Mouse (Mus musculus) heart, postnatal 0 days (tissue): ENCODE measurements around the gene Zzef1. TPM values are rescaled to one million over a fixed set of nuclear protein-coding genes. Genes with fewer than 3 reads are reported as not detected.
A peak's percentile ranks its signal among the peaks of the same experiment; 100 is the strongest.

ENCODE experiments used
- ATAC-seq: fragments of 200-750 bp; cut with Nextera tagmentation; 2 replicates; pipeline ENCODE4 v1.8.0; 2017; ENCODE audit warnings: low read depth, moderate number of reproducible peaks, moderate library complexity; ENCODE audit not compliant: insufficient read depth
- DNase-seq: peaks from one replicate; pipeline ENCODE4 v3.0.0-alpha.2; 2016; ENCODE audit warnings: low spot score
- H3K27ac ChIP-seq: fragments of 300-500 bp; sonication (generic); 2 replicates; pipeline ENCODE4 v1.5.1; 2014; ENCODE audit warnings: low read depth, mild to moderate bottlenecking
- H3K27me3 ChIP-seq: fragments of 300-500 bp; sonication (generic); 2 replicates; pipeline ENCODE4 v1.6.1; 2014; ENCODE audit warnings: low read length, mixed read lengths; ENCODE audit not compliant: control insufficient read depth, insufficient read depth
- H3K36me3 ChIP-seq: fragments of 300-500 bp; sonication (generic); replicated peaks from 2 replicates; pipeline ENCODE4 v1.6.1; 2014; ENCODE audit warnings: low read length, mixed read lengths; ENCODE audit not compliant: control insufficient read depth, insufficient read depth
- H3K4me1 ChIP-seq: fragments of 300-500 bp; sonication (generic); 2 replicates; pipeline ENCODE4 v1.6.1; 2014; ENCODE audit warnings: antibody characterized with exemption; ENCODE audit not compliant: control insufficient read depth, insufficient read depth
- H3K4me2 ChIP-seq: fragments of 300-500 bp; sonication (generic); 2 replicates; pipeline ENCODE4 v1.6.1; 2014; ENCODE audit warnings: low read depth, mild to moderate bottlenecking, low read length, moderate library complexity
- H3K4me3 ChIP-seq: fragments of 300-500 bp; sonication (generic); 2 replicates; pipeline ENCODE4 v1.5.1; 2014; ENCODE audit warnings: low read depth, low read length
- H3K9ac ChIP-seq: fragments of 300-500 bp; sonication (generic); replicated peaks from 2 replicates; pipeline ENCODE4 v1.6.1; 2014; ENCODE audit warnings: low read depth, low read length, mixed read lengths
- H3K9me3 ChIP-seq: fragments of 300-500 bp; sonication (generic); replicated peaks from 2 replicates; pipeline ENCODE4 v1.6.1; 2016; ENCODE audit warnings: low read length; ENCODE audit not compliant: control insufficient read depth
- CTCF ChIP-seq: IDR thresholded peaks from 2 replicates; pipeline ENCODE4 v1.5.1; 2016; ENCODE audit warnings: antibody characterized with exemption, control low read depth, low read depth
- EP300 ChIP-seq: IDR thresholded peaks from 2 replicates; pipeline ENCODE4 v1.6.1; 2016; ENCODE audit warnings: antibody characterized with exemption, low read depth
- WGBS: fragments of 180-500 bp; shearing (Covaris S2); extraction: QIAGEN DNeasy Blood & Tissue Kit; methylation state at CpG from one replicate; pipeline ENCODE4 v1.1.7; 2014; 5-methylcytosine and 5-hydroxymethylcytosine counted together
- polyA plus RNA-seq: library from polyadenylated mRNA; unstranded; fragments of >200 nt; fragmentation: Nextera tagmentation; extraction: Ambion mirVana; gene quantifications from 2 replicates; pipeline ENCODE4 v1.2.1, GENCODE M21; 2015
- total RNA-seq: library from RNA; depleted of rRNA; stranded (reverse); fragments of >200 nt; gene quantifications from 2 replicates; pipeline ENCODE4 v1.2.3, GENCODE M21; 2014; ENCODE audit warnings: low replicate concordance

Zzef1 gene
- total and polyA plus RNA-seq, 2 experiments from 2014 or later, result 5.2 to 43.2 TPM

DNA sequence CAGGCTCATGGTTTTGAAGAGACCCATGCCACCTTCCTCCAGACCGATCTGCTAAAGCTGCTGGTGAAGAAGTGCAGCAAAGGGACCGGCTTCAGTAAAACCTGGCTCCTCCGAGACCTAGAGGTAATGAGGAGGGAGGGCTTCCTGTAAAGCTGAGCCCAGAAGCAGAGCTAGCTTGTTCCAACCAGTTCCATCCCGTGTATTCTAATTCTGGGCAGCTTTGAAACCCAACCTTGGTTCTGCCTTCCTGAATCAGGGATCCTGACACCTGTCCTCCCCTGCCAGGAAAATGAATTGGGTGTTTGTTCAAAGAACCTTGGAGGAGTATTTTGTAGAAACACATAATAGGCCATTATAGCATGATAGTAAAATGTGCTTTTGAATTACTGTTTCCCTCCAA is 112.4 kb downstream of the Zzef1 start:
- H3K4me1 ChIP-seq, result no peaks in the 10 kb centered on the region
- no peaks in the 10 kb centered on the region for H3K9me3 ChIP-seq
- no peak overlapping the region for H3K27ac ChIP-seq
- no peak overlapping the region for H3K9ac ChIP-seq
- H3K27me3 ChIP-seq, result no peaks in the 10 kb centered on the region
- no peak for TF ChIP-seq CTCF
- no peak for TF ChIP-seq EP300
- peaks cover 82% of the 10 kb centered on the region for H3K36me3 ChIP-seq
- ATAC-seq, result no peak
- no peak overlapping the region for H3K4me3 ChIP-seq
- no peak overlapping the region for H3K4me2 ChIP-seq
- 83% methylated on average over 4 of the region's 4 CpGs for WGBS
- no peak for DNase-seq

- peaks cover 96% of the 10 kb centered on the region for H3K36me3 ChIP-seq
- TF ChIP-seq CTCF (no peak), EP300 (no peak)
Observed at GRCm38 (mm10) chr11:72917299-72917996, 121.4 kb downstream of the Zzef1 start.

DNA sequence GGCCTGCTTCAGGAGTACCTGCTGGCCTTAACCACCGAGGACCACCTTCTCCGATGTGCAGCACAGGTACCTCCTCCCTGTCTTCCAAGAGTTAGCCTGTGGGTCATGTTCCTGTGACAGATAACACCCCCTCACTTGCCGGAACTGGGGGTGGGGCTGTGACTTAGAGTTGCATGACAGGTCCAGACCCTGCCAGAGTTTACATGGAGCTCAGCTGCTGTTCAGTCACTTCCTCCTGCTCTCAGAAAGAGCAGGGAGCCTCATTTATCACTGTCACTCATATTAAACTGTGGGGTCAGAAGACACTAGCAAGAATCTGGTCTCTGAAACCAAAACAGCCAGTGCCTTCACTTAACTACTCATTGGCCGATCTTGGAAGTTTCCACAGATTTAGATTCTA is 127.1 kb downstream of the Zzef1 start:
- TF ChIP-seq EP300 (no peak), CTCF (no peak)
- WGBS, result 49% methylated on average over 4 of the region's 4 CpGs
- Histone ChIP-seq H3K27me3 (no peaks in the 10 kb centered on the region), H3K4me3 (no peak overlapping the region), H3K4me1 (no peaks in the 10 kb centered on the region), H3K27ac (no peak overlapping the region), H3K9me3 (no peaks in the 10 kb centered on the region), H3K36me3 (peaks cover 75% of the 10 kb centered on the region), H3K4me2 (no peak overlapping the region), H3K9ac (no peak overlapping the region)
- ATAC-seq (no peak), DNase-seq (no peak)

More at GRCm38 (mm10) chr11:72917299-72917996, 121.4 kb downstream of the Zzef1 start:
- no peak overlapping the region for H3K9ac ChIP-seq
- no peak overlapping the region for H3K4me3 ChIP-seq
- no peak for ATAC-seq
- DNase-seq, result no peak
- no peaks in the 10 kb centered on the region for H3K9me3 ChIP-seq
- no peaks in the 10 kb centered on the region for H3K27me3 ChIP-seq
- H3K4me1 ChIP-seq, result no peaks in the 10 kb centered on the region
- no peak overlapping the region for H3K27ac ChIP-seq
- 74% methylated on average over 7 of the region's 7 CpGs for WGBS
- no peak overlapping the region for H3K4me2 ChIP-seq

DNA sequence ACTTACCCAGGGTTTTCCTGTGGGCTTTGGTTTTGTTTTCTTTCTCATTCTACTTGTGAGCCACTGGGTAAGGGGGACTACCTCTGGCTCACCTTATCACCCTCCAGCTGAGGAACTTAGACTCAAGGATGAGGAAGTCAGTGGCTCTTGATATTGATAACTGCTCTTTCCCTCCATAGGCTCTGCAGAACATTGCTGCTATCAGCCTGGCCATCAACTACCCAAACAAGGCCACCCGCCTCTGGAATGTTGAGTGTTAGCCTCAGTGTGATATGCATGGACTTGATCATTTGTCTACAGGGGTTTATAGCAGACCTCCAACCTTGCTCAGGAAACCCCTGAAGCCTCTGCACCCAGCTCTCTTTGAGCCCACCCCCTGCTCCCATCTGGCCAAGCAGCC is 128.4 kb downstream of the Zzef1 start:
- H3K9ac ChIP-seq, result no peak overlapping the region
- no peaks in the 10 kb centered on the region for H3K27me3 ChIP-seq
- no peak overlapping the region for H3K4me3 ChIP-seq
- WGBS, result 69% methylated on average over 1 of the region's 1 CpGs
- H3K4me2 ChIP-seq, result no peak overlapping the region
- no peaks in the 10 kb centered on the region for H3K4me1 ChIP-seq
- TF ChIP-seq CTCF (no peak), EP300 (no peak)
- H3K36me3 ChIP-seq, result peaks cover 62% of the 10 kb centered on the region
- H3K27ac ChIP-seq, result no peak overlapping the region
- DNase-seq (no peak), ATAC-seq (no peak)
- H3K9me3 ChIP-seq, result no peaks in the 10 kb centered on the region

GRCm38 (mm10) chr11:72925067-72925466 is 129.0 kb downstream of the Zzef1 start:
- 43% methylated on average over 2 of the region's 2 CpGs for WGBS
- TF ChIP-seq EP300 (no peak), CTCF (no peak)
- no peak overlapping the region for H3K4me2 ChIP-seq
- ATAC-seq (no peak), DNase-seq (no peak)
- no peaks in the 10 kb centered on the region for H3K9me3 ChIP-seq
- peaks cover 58% of the 10 kb centered on the region for H3K36me3 ChIP-seq
- no peak overlapping the region for H3K9ac ChIP-seq
- H3K27me3 ChIP-seq, result no peaks in the 10 kb centered on the region
- H3K27ac ChIP-seq, result no peak overlapping the region
- no peak overlapping the region for H3K4me3 ChIP-seq
- H3K4me1 ChIP-seq, result no peaks in the 10 kb centered on the region

GRCm38 (mm10) chr11:72926226-72926890 is 130.3 kb downstream of the Zzef1 start:
- Histone ChIP-seq H3K4me2 (no peak overlapping the region), H3K27ac (no peak overlapping the region), H3K27me3 (no peaks in the 10 kb centered on the region), H3K36me3 (peaks cover 45% of the 10 kb centered on the region), H3K4me3 (no peak overlapping the region), H3K4me1 (no peaks in the 10 kb centered on the region), H3K9me3 (no peaks in the 10 kb centered on the region), H3K9ac (no peak overlapping the region)
- TF ChIP-seq EP300 (no peak), CTCF (peak; percentile 99)
- 55% methylated on average over 13 of the region's 13 CpGs for WGBS
- ATAC-seq (peak; percentile 59; the same call in 1 of the 2 replicates), DNase-seq (peak; percentile 41)
